Mouse (Mus musculus): ENCODE measurements around the gene Timm23. TPM values are rescaled to one million over a fixed set of nuclear protein-coding genes. Genes with fewer than 3 reads are reported as not detected.

Gene Timm23
- polyA plus RNA-seq (2012; rRNA removed) = 208 and 224 TPM in 2 replicates

GRCm38 (mm10) chr14:32201791-32202451 is at the start of gene Timm23, which contains the start of gene Parg:
TSS of gene Timm23 (minus strand) at chr14:32201898.
TSS of gene Parg (plus strand) at chr14:32201949.
- Histone ChIP-seq H3K27me3 (ENCODE audit: control insufficient read depth, insufficient read depth, low read length) (no peaks in the 10 kb centered on the region), H3K27ac (ENCODE audit: control insufficient read depth, insufficient read depth, low read length) (peak within 1 kb of the TSS; percentile 75), H3K36me3 (ENCODE audit: control insufficient read depth, insufficient read depth, low read length) (peaks cover 20% of the 10 kb centered on the region), H3K4me1 (replicated peaks; ENCODE audit: control insufficient read depth, insufficient read depth, low read length) (peaks cover 7% of the 10 kb centered on the region), H3K4me3 (ENCODE audit: control insufficient read depth, insufficient read depth, low read length) (peak within 1 kb of the TSS; percentile 99)
- peak; percentile 85 for DNase-seq
- WGBS = 1% methylated on average over 77 of the region's 77 CpGs
- no peak for TF ChIP-seq CTCF (IDR thresholded peaks at IDR 0.05; ENCODE audit: borderline replicate concordance, control insufficient read depth, extremely low read depth, insufficient read depth, low read length, poor library complexity)
- peak; percentile 54 for TF ChIP-seq POLR2A (IDR thresholded peaks at IDR 0.05; ENCODE audit: control insufficient read depth, extremely low read depth, insufficient read depth, low read length, poor library complexity)

- TF ChIP-seq POLR2A (IDR thresholded peaks at IDR 0.05; ENCODE audit: control insufficient read depth, extremely low read depth, insufficient read depth, low read length, poor library complexity) (no peak), CTCF (IDR thresholded peaks at IDR 0.05; ENCODE audit: borderline replicate concordance, control insufficient read depth, extremely low read depth, insufficient read depth, low read length, poor library complexity) (no peak)
- WGBS = 95% methylated on average over 6 of the region's 6 CpGs
- Histone ChIP-seq H3K36me3 (ENCODE audit: control insufficient read depth, insufficient read depth, low read length) (peaks cover 3% of the 10 kb centered on the region; the same call in 1 of the 2 replicates), H3K4me1 (replicated peaks; ENCODE audit: control insufficient read depth, insufficient read depth, low read length) (no peaks in the 10 kb centered on the region), H3K4me3 (ENCODE audit: control insufficient read depth, insufficient read depth, low read length) (no peak overlapping the region), H3K27me3 (ENCODE audit: control insufficient read depth, insufficient read depth, low read length) (no peaks in the 10 kb centered on the region), H3K27ac (ENCODE audit: control insufficient read depth, insufficient read depth, low read length) (no peak overlapping the region)
- DNase-seq = no peak
Observed at GRCm38 (mm10) chr14:32249616-32250015, 47.9 kb upstream of the Timm23 start.

GRCm38 (mm10) chr14:32246019-32246418 is 44.3 kb upstream of the Timm23 start:
- 95% methylated on average over 2 of the region's 2 CpGs for WGBS
- DNase-seq = no peak
- Histone ChIP-seq H3K36me3 (ENCODE audit: control insufficient read depth, insufficient read depth, low read length) (peaks cover 16% of the 10 kb centered on the region), H3K4me3 (ENCODE audit: control insufficient read depth, insufficient read depth, low read length) (no peak overlapping the region), H3K27ac (ENCODE audit: control insufficient read depth, insufficient read depth, low read length) (no peak overlapping the region), H3K27me3 (ENCODE audit: control insufficient read depth, insufficient read depth, low read length) (no peaks in the 10 kb centered on the region), H3K4me1 (replicated peaks; ENCODE audit: control insufficient read depth, insufficient read depth, low read length) (no peaks in the 10 kb centered on the region)
- TF ChIP-seq POLR2A (IDR thresholded peaks at IDR 0.05; ENCODE audit: control insufficient read depth, extremely low read depth, insufficient read depth, low read length, poor library complexity) (no peak), CTCF (IDR thresholded peaks at IDR 0.05; ENCODE audit: borderline replicate concordance, control insufficient read depth, extremely low read depth, insufficient read depth, low read length, poor library complexity) (no peak)

- WGBS = 92% methylated on average over 4 of the region's 4 CpGs
- Histone ChIP-seq H3K4me1 (replicated peaks; ENCODE audit: control insufficient read depth, insufficient read depth, low read length) (no peaks in the 10 kb centered on the region), H3K4me3 (ENCODE audit: control insufficient read depth, insufficient read depth, low read length) (no peak overlapping the region), H3K27ac (ENCODE audit: control insufficient read depth, insufficient read depth, low read length) (no peak overlapping the region), H3K27me3 (ENCODE audit: control insufficient read depth, insufficient read depth, low read length) (no peaks in the 10 kb centered on the region), H3K36me3 (ENCODE audit: control insufficient read depth, insufficient read depth, low read length) (peaks cover 26% of the 10 kb centered on the region)
- TF ChIP-seq POLR2A (IDR thresholded peaks at IDR 0.05; ENCODE audit: control insufficient read depth, extremely low read depth, insufficient read depth, low read length, poor library complexity) (no peak), CTCF (IDR thresholded peaks at IDR 0.05; ENCODE audit: borderline replicate concordance, control insufficient read depth, extremely low read depth, insufficient read depth, low read length, poor library complexity) (no peak)
- no peak for DNase-seq
Observed at GRCm38 (mm10) chr14:32242401-32242800, 40.7 kb upstream of the Timm23 start.

- WGBS = 1% methylated on average over 2 of the region's 2 CpGs
- no peak overlapping the region for H3K4me3 ChIP-seq (ENCODE audit: control insufficient read depth, insufficient read depth, low read length)
- peak; percentile 44 for DNase-seq
- H3K4me1 ChIP-seq (replicated peaks; ENCODE audit: control insufficient read depth, insufficient read depth, low read length) = no peaks in the 10 kb centered on the region
- H3K27ac ChIP-seq (ENCODE audit: control insufficient read depth, insufficient read depth, low read length) = no peak overlapping the region
- no peaks in the 10 kb centered on the region; the same call in 1 of the 2 replicates for H3K36me3 ChIP-seq (ENCODE audit: control insufficient read depth, insufficient read depth, low read length)
- TF ChIP-seq POLR2A (IDR thresholded peaks at IDR 0.05; ENCODE audit: control insufficient read depth, extremely low read depth, insufficient read depth, low read length, poor library complexity) (no peak), CTCF (IDR thresholded peaks at IDR 0.05; ENCODE audit: borderline replicate concordance, control insufficient read depth, extremely low read depth, insufficient read depth, low read length, poor library complexity) (no peak)
- H3K27me3 ChIP-seq (ENCODE audit: control insufficient read depth, insufficient read depth, low read length) = no peaks in the 10 kb centered on the region
Observed at GRCm38 (mm10) chr14:32228996-32229395, 27.3 kb upstream of the Timm23 start.

GRCm38 (mm10) chr14:32226601-32227000 is 24.9 kb upstream of the Timm23 start:
- no peaks in the 10 kb centered on the region for H3K27me3 ChIP-seq (ENCODE audit: control insufficient read depth, insufficient read depth, low read length)
- no peaks in the 10 kb centered on the region; the same call in 1 of the 2 replicates for H3K36me3 ChIP-seq (ENCODE audit: control insufficient read depth, insufficient read depth, low read length)
- no peak overlapping the region for H3K4me3 ChIP-seq (ENCODE audit: control insufficient read depth, insufficient read depth, low read length)
- no peak overlapping the region for H3K27ac ChIP-seq (ENCODE audit: control insufficient read depth, insufficient read depth, low read length)
- no peaks in the 10 kb centered on the region for H3K4me1 ChIP-seq (replicated peaks; ENCODE audit: control insufficient read depth, insufficient read depth, low read length)
- TF ChIP-seq POLR2A (IDR thresholded peaks at IDR 0.05; ENCODE audit: control insufficient read depth, extremely low read depth, insufficient read depth, low read length, poor library complexity) (no peak), CTCF (IDR thresholded peaks at IDR 0.05; ENCODE audit: borderline replicate concordance, control insufficient read depth, extremely low read depth, insufficient read depth, low read length, poor library complexity) (no peak)
- DNase-seq = no peak
